ENCODE assay signal across 9 mouse cellular contexts in genomic region chr13:53442168-53442980, GRCm38 (mm10). TPM values are rescaled to one million over a fixed set of nuclear protein-coding genes. Genes with fewer than 3 reads are reported as not detected.
A peak's percentile ranks its signal among the peaks of the same experiment; 100 is the strongest.
DNase-seq lines count a peak whose midpoint lies in the region; ATAC-seq and TF ChIP-seq lines count a peak whose summit lies in the region.
"Had no signal": no experiment of that assay in that cellular context is flagged by ENCODE, and none has a peak within 500 bp of the region (broad histone marks: within the 10 kb centered on the region; RNA-seq: fewer than 3 reads in every experiment).

No protein-coding gene starts in this region.

- DNase-seq in testis, postnatal 14 days (ENCODE audit: low spot score) = no peak
- DNase-seq in hindbrain, embryonic 14.5 days (ENCODE audit: low spot score) = peak; percentile 79
- DNase-seq in limb, embryonic 14.5 days (ENCODE audit: low spot score) = peak; percentile 65
- peak; percentile 21 for DNase-seq in retina, postnatal 7 days (ENCODE audit: low read depth, low spot score)
- no peak for DNase-seq in thymus, postnatal 14 days

- WGBS in embryonic facial prominence, embryonic 13.5 days = 33% methylated on average over 25 of the region's 25 CpGs
- 31% methylated on average over 25 of the region's 25 CpGs for WGBS in hindbrain, embryonic 14.5 days
- WGBS in limb, embryonic 14.5 days = 27% methylated on average over 25 of the region's 25 CpGs

- no peak overlapping the region for H3K4me3 ChIP-seq in testis, adult 2 months (ENCODE audit: control insufficient read depth, low read depth, low read length)
- peak overlapping the region; percentile 30 for H3K4me3 ChIP-seq in embryonic facial prominence, embryonic 13.5 days
- H3K4me3 ChIP-seq in hindbrain, embryonic 14.5 days (replicated peaks; ENCODE audit: low read length) = 0 out of 2 replicates have a peak overlapping the region, but pooled peaks have one; percentile 3
- peak overlapping the region; percentile 24 for H3K4me3 ChIP-seq in limb, embryonic 14.5 days (replicated peaks; ENCODE audit: low read length)
- H3K4me3 ChIP-seq: erythroblast, embryonic 14.5 days had no signal

- peak overlapping the region; percentile 59 for H3K4me2 ChIP-seq in embryonic facial prominence, embryonic 13.5 days
- peak overlapping the region; percentile 50 for H3K4me2 ChIP-seq in hindbrain, embryonic 14.5 days (replicated peaks)
- H3K4me2 ChIP-seq in limb, embryonic 14.5 days (replicated peaks; ENCODE audit: low read depth, low read length, severe bottlenecking) = peak overlapping the region; percentile 53

- no peaks in the 10 kb centered on the region for H3K4me1 ChIP-seq in testis, adult 2 months (ENCODE audit: control insufficient read depth, insufficient read depth, low read length)
- 0 out of 2 replicates have a peak, but pooled peaks cover 2% of the 10 kb centered on the region for H3K4me1 ChIP-seq in embryonic facial prominence, embryonic 13.5 days
- H3K4me1 ChIP-seq in hindbrain, embryonic 14.5 days (replicated peaks; ENCODE audit: control insufficient read depth, insufficient read depth, low read length) = peaks cover 7% of the 10 kb centered on the region
- H3K4me1 ChIP-seq in limb, embryonic 14.5 days (ENCODE audit: control insufficient read depth, insufficient read depth, low read length) = no peaks in the 10 kb centered on the region

- peak; percentile 48; the same call in 1 of the 2 replicates for TF ChIP-seq CTCF in testis, adult 2 months (IDR thresholded peaks at IDR 0.05; ENCODE audit: control insufficient read depth, insufficient read depth, insufficient replicate concordance, low read depth, low read length)

- H3K9ac ChIP-seq in embryonic facial prominence, embryonic 13.5 days = 0 out of 2 replicates have a peak overlapping the region, but pooled peaks have one; percentile 46
- no peak overlapping the region for H3K9ac ChIP-seq in hindbrain, embryonic 14.5 days
- no peak overlapping the region for H3K9ac ChIP-seq in limb, embryonic 14.5 days (ENCODE audit: low read depth, low read length, severe bottlenecking)

- H3K27ac ChIP-seq in testis, adult 2 months (ENCODE audit: control insufficient read depth, insufficient read depth, low read depth, low read length) = no peak overlapping the region
- H3K27ac ChIP-seq in embryonic facial prominence, embryonic 13.5 days = no peak overlapping the region
- no peak overlapping the region for H3K27ac ChIP-seq in hindbrain, embryonic 14.5 days
- H3K27ac ChIP-seq in limb, embryonic 14.5 days (replicated peaks; ENCODE audit: low read depth, low read length) = no peak overlapping the region

- TF ChIP-seq POLR2A in testis, adult 2 months (IDR thresholded peaks at IDR 0.05; ENCODE audit: control insufficient read depth, low read depth, low read length) = no peak
- TF ChIP-seq POLR2A in limb, embryonic 14.5 days (IDR thresholded peaks at IDR 0.05; ENCODE audit: borderline replicate concordance, extremely low read depth, insufficient read depth, insufficient read length) = no peak

- ATAC-seq in embryonic facial prominence, embryonic 13.5 days (ENCODE audit: insufficient number of reproducible peaks, insufficient read depth, low FRiP score, low TSS enrichment, low read depth) = 0 out of 2 replicates have a peak, but pooled peaks have one; percentile 48
- no peak; the same call in 1 of the 2 replicates for ATAC-seq in hindbrain, embryonic 14.5 days (ENCODE audit: low FRiP score)
- no peak for ATAC-seq in limb, embryonic 14.5 days (ENCODE audit: low FRiP score, low read depth)

- no peaks in the 10 kb centered on the region for H3K27me3 ChIP-seq in testis, adult 2 months (ENCODE audit: control insufficient read depth, insufficient read depth, low read length)
- H3K27me3 ChIP-seq in embryonic facial prominence, embryonic 13.5 days = peaks cover 11% of the 10 kb centered on the region; the same call in 1 of the 2 replicates
- H3K27me3 ChIP-seq in hindbrain, embryonic 14.5 days (ENCODE audit: control insufficient read depth, insufficient read depth, low read length) = no peaks in the 10 kb centered on the region
- H3K27me3 ChIP-seq in limb, embryonic 14.5 days (ENCODE audit: control insufficient read depth, insufficient read depth, low read length) = no peaks in the 10 kb centered on the region

- no peaks in the 10 kb centered on the region for H3K9me3 ChIP-seq in embryonic facial prominence, embryonic 13.5 days
- H3K9me3 ChIP-seq in hindbrain, embryonic 14.5 days (ENCODE audit: control insufficient read depth, low read length) = no peaks in the 10 kb centered on the region
- H3K9me3 ChIP-seq in limb, embryonic 14.5 days (ENCODE audit: control insufficient read depth, low read length) = no peaks in the 10 kb centered on the region

- no peaks in the 10 kb centered on the region; the same call in 1 of the 2 replicates for H3K36me3 ChIP-seq in testis, adult 2 months (ENCODE audit: control insufficient read depth, insufficient read depth, low read length)
- H3K36me3 ChIP-seq in embryonic facial prominence, embryonic 13.5 days = no peaks in the 10 kb centered on the region
- H3K36me3 ChIP-seq in hindbrain, embryonic 14.5 days (replicated peaks; ENCODE audit: control insufficient read depth, insufficient read depth) = no peaks in the 10 kb centered on the region
- H3K36me3 ChIP-seq in limb, embryonic 14.5 days (ENCODE audit: control insufficient read depth, insufficient read depth, low read length) = no peaks in the 10 kb centered on the region

RNA-seq across cellular contexts. Expression of gene Msx2, which starts 30.5 kb away (rescaled TPM):
- 0.54 and 0.58 TPM in 2 replicates for polyA plus RNA-seq in testis, adult 2 months (2012; rRNA removed)
- polyA plus RNA-seq in embryonic facial prominence, embryonic 13.5 days (2015; fragmentation: Nextera tagmentation; extraction: Ambion mirVana) = 31.7 and 41.1 TPM in 2 replicates
- polyA plus RNA-seq in hindbrain, embryonic 14.5 days (2014; fragmentation: Nextera tagmentation; extraction: Ambion mirVana) = 1.9 and 2.9 TPM in 2 replicates
- polyA plus RNA-seq in limb, embryonic 14.5 days (2012; rRNA removed) = 17.5 and 18.2 TPM in 2 replicates
- polyA plus RNA-seq in limb, embryonic 14.5 days (2014; fragmentation: Nextera tagmentation; extraction: Ambion mirVana) = 19.4 and 28.3 TPM in 2 replicates
- polyA plus RNA-seq: erythroblast, embryonic 14.5 days; spleen, adult 2 months had no signal

Comparison
In these comparisons a context has a peak if more than half of its experiments do, and no peak if none do; other contexts are left out.
1. DNase-seq: peak in hindbrain, embryonic 14.5 days (single experiment), limb, embryonic 14.5 days (single experiment) and retina, postnatal 7 days (single experiment); none in testis, postnatal 14 days (single experiment) and thymus, postnatal 14 days (single experiment).
2. Peak in every context shown above with its lines, with median percentiles within 50 percentile points of each other: H3K4me2 ChIP-seq.